Mouse (Mus musculus) bone marrow macrophage, adult 2 months (primary cell): Measurements from ENCODE around the gene Bsnd.

ENCODE experiments used
- CTCF ChIP-seq: IDR thresholded peaks from 2 replicates; pipeline ENCODE4 v1.5.1; 2012; ENCODE audit warnings: low read depth, mild to moderate bottlenecking, low read length, moderate library complexity
- POLR2A ChIP-seq: IDR thresholded peaks from 2 replicates; pipeline ENCODE4 v1.6.1; 2012; ENCODE audit warnings: mild to moderate bottlenecking, low read depth, low read length, borderline replicate concordance

DNA sequence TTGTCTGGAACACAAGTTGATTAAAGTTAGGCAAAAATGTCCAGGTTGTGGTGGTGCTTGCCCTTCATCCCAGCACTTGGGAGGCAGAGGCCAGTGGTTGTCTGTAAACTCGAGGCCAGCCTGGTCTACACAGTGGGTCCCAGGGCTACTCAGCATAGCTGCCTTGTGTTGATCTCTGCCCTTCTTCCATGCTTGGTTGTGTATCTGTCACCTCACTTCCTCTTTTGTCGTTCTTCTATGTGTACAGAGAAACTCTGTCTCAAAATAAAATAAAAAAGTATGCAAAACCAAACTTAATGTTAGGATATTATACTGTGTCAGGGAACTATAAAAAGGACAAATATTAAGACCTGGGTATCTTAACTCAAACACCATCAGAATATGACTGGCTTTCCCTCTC is 32.0 kb upstream of the Bsnd start:
- no peak for TF ChIP-seq CTCF
- no peak for TF ChIP-seq POLR2A
